Mouse (Mus musculus) mesoderm, embryonic 11.5 days (tissue): Measurements from ENCODE around the gene Hsd17b6.

ENCODE experiments used
- DNase-seq: peaks from one replicate; pipeline ENCODE4 v3.0.0-alpha.2; 2012; ENCODE audit warnings: low read depth, low spot score

The Hsd17b6 gene

DNA sequence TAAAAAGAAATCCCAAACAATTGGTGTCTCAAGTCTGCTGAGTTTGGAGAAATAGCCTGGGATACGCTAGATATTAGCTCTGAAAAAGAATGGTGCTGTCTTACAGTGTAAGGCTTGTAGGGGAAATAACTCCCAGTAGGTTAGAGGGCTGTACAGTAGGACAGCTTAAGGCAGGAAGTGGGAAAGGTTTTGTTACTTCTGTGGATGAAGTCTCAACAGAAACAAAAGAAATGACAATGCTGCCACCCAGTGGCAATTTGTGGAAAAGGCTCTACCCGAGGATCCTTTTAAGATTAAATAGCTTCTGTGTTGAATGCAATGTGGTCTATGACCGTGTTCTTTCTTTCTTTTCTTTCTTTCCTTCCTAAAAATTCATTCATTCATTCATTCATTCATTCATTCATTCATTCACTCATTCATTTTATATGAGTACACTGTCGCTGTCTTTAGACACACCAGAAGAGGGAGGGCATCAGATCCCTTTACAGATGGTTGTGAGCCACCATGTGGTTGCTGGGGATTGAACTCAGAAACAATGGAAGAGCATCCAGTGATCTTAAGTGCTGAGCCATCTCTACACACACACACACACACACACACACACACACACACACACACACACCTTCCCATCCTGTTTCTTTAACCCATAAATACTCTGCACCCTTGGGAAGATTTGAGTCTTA lies 937 bp upstream of the Hsd17b6 start:
- DNase-seq: peak; percentile 87

DNA sequence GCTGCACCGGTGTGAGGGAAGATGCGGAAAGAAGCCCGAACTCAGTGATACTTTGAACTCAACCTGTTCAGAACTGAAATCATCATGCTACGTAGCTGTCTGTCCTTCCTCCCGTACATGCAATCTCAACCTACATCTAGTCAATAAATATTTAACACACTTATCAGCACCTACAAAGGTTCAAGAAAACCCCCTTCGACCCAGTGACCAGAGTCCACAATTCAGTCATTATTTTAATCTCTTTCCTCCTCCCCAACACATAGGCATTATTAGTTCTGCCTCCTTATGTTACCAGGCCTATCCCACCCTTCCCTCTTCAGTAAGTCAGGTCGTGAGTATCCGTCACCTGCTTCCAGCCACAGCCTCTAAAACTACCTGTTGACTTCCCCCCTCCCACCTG lies 1.9 kb downstream of the Hsd17b6 start:
- DNase-seq: no peak

DNA sequence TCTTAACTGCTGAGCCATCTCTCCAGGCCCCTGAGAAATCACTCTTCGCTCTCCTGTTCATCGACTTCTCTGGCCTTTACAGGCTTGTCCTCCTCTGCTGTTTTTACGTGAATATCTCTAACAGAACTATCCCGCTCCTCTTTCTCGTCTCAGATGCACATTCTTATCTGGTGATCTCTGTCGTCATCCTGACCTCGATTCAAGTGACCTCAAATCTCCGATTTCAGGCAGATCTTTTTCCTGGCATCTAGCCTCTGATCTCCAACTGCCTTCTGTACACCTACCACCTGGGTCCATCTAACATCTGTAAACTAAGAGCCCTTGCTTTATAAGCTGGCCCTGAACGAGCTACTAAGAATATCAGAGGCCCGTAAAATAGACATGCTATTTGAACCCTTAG lies 2.5 kb downstream of the Hsd17b6 start:
- DNase-seq: no peak

DNA sequence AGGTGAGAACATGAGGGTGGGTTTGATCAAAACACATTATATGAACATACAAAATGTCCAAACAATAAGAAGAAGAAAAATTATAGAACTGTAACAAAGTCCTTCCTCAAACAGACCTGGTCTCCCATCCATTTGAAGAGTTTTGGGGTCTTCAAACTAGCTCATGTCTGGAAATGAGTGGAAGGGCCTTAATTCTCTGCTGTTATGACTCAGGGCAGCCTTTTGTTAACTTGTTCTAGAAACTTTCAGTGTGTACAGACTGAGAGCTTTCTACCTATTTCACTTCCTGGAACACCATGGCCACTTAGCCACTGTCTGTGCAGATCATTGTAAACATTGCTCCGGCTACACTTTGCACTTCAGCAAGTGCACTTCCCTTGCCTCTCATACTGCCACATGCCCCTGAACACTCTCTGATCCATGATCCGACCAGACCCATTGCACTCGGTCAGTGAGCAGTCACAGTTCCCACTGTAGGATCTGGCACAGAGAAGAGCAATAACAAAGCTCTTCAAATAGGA lies 4.1 kb downstream of the Hsd17b6 start:
- no peak for DNase-seq

DNA sequence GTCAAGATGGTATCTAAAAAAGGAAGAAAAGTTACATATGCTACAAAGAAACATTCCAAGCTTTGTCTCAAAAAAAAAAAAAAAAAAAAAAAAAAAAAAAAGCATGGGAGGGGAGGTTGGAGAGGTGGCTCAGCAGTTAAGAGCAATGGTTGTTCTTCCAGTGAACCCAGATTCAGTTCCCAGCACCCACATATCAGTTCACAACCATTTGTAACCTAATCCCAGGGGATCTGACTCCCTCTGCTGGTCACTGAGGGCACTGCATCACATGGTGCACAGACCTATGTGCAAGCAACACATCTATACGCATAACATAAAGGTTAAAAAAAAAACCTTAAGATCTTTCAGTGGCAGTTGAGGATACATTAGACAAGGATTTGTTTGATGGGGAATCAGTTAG lies 9.2 kb downstream of the Hsd17b6 start:
- DNase-seq: no peak

DNA sequence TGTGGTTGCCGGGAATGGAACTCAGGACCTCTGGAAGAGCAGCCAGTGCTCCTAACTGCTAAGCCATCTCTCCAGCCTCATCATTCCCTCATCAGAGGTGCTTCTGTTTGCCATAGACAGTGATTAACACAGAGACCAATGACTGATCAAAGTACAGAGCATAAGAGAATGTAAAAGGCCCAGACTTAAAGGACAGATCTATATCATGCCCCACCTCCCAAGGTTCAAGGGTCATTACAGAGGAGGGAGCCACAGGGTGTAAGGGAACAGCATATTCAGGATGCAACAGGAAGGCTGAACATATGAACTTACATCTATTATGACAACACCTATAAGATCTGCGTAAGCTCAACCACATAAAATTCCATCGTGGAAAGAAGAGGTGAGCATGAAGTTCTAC lies 10.7 kb downstream of the Hsd17b6 start:
- DNase-seq: no peak

DNA sequence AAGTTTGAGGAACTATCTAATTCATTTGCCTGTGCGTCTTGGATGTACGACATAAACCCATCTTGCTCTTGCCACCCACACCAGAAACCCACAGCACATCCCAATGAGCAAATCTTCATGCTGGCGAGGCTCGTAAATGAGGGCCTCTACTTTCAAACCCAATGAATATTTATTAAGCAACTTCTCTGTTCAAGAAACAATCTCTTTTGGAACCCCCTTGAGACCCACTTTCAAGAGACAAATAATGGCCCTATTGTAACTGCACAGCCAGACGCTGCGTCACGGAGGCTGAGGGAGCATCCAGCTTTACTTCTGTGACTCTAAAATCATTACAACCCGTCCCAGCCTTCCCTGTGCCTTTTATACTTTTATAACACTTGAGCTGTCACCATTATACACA lies 21.8 kb downstream of the Hsd17b6 start:
- peak; percentile 73 for DNase-seq

DNA sequence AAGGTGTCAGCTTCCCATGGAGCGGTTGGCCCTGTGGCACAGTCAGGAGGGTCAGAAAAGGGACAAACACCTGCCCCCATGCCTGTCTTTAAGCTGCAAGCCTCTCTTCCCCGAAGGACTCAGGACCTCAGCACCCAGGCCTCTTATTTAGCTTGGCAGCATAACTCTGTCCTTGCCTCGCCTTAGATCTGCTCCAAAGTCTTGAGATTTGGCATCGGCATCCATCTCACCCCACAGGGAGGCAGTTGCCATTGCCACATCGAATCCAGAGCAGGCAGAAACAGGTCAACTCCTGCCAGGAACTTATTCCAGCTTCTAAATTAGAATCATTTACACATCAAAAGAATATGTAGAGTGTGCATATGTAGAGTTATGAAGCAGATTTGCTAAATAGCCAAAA lies 22.8 kb downstream of the Hsd17b6 start:
- DNase-seq: no peak

DNA sequence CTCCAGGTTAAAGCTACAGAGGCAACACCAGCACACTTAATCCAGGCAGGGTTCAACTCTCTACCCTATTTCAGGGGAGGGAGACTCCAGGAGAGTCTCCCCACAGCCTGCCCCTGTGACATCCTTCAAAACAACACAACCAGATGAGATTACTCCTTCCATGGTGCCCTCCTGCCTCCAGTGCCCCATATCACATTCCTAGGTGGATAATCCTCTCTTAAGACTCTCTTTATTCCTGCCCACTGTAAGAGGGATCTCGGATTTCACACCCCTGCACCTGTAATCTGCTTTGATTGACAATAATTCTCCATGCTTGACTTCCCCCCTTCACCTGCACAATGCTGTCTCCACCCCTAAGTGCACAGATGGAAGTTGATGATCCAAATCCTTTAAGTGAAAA lies 31.9 kb downstream of the Hsd17b6 start:
- DNase-seq: no peak

DNA sequence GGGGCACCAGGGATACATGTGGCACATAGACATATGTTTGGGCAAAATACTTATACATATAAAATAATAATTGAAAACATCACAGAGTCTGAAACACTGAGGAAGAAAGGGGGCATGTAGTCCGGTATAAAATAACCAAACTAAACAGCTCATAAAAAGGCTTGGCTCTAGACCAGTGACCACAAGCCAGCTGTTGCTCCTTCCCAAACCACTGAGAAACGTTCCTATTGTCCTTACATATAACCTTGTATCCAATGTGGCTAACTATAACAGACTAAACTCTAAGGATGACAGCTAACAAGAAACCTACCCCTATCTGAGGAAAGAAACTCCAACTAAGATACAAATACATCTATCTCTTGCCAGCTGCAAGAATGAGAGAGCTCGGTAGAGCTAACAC lies 33.3 kb downstream of the Hsd17b6 start:
- no peak for DNase-seq

DNA sequence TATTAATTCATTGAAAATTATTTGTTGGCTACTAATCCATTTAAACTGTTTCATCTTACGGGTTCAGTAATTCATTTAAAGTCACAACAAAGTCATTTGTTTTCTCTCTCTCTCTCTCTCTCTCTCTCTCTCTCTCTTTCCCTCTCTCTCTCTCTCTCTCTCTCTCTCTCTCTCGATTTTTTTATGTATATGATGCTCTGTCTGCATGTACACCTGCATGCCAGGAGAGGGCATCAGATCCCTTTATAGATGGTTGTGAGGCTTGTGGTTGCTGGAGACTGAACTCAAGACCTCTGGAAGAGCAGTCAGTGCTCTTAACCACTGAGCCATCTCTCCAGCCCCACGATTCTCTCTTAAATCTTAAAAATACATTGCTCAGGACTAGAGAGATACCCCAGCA lies 36.3 kb downstream of the Hsd17b6 start:
- DNase-seq: peak; percentile 22

DNA sequence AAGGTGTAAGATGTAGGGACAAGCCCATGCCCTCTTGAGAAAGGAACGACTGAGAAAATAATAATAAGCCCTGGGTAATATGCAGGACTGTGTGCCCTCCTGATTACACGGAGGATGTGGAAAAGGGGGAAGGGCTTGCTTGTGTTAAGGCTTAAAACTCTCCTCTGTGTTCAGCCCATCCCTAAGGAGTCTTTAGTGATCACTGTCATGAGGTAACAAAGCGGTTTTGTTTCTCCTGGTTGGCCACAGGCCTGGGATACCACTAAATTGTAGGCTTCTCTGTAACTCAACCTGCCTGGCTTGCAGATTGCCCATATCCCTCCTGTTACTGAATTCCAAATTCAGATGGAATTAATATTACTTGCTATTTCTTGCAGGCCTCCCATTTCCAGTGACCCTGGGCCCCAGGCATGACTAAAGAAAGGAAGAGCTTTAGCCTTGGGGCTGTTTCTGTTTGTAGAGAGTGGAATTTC lies 37.0 kb downstream of the Hsd17b6 start:
- peak; percentile 60 for DNase-seq

DNA sequence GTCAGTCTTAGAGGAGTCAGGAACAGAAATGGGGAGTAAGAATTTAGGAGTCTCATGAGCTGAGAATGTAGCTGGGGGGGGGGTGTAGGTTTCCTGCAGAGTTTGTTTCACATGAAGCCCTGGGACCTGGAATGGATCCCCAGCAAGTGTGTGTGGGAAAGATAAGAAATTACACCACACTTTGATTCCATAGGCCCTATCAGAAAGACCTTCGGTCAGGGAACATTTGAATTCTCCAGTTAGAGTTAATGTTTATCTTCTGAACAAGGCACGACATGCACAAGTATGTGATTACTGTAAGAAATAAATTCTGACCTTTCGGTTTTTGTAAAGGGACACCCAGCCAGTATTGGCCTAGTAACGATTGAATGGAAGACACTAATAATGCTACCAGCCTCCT lies 37.6 kb downstream of the Hsd17b6 start:
- no peak for DNase-seq

DNA sequence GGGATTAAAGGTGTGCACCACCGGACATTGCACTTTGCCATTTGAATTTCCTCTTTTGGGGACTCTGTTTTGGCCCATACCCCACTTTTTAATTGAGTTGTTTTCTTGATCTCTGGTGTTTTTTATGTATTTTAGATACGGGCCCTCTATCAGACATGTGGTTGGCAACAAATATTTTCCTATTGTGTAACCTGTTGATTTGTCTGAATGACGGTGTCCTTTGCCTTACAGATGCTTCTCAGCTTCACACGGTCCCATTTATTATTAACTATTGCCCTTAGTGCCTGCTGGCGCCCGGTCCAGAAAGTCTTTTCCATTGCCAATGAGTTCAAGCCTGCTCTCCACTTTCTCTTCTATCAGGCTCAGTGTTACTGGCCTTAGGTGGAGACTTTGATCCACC lies 40.9 kb downstream of the Hsd17b6 start:
- no peak for DNase-seq

DNA sequence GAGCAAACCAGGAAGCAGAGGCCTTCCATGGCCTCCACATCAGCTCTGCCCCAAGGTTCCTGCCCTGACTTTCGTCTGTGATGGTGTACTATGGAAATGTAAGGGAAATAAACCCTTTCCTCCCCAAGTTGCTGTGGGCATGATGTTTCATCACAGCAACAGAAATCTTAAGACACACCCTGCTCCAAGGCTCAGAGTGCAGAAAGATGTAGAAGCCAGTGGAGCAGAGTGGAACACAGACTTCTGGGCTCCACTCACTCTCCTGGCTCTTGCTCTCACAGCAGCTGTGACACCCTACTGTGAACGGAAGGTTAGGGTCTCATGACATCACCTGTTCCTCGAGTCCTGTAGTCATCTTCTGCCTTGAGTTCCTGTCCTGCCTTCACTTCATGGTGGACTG lies 43.4 kb downstream of the Hsd17b6 start:
- no peak for DNase-seq

DNA sequence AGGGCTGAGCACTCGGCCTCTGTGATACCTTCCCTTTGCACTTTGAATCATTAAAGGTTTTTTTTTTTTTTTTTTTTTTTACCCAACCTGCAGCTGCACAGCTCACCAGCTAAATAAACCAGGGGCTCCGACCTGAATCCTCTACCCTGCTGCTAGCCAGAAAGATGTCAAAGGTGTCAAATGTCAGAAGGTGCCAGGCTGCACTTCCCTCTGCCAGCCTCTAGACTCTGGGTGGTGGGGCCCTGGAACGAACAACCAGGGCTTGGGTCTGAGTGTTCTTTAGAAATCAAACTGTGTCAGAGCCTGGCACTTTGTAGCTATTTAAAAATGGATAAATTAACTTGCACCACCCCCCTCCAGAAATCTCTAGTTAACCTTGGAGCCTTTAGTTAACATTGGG lies 45.0 kb downstream of the Hsd17b6 start:
- no peak for DNase-seq

DNA sequence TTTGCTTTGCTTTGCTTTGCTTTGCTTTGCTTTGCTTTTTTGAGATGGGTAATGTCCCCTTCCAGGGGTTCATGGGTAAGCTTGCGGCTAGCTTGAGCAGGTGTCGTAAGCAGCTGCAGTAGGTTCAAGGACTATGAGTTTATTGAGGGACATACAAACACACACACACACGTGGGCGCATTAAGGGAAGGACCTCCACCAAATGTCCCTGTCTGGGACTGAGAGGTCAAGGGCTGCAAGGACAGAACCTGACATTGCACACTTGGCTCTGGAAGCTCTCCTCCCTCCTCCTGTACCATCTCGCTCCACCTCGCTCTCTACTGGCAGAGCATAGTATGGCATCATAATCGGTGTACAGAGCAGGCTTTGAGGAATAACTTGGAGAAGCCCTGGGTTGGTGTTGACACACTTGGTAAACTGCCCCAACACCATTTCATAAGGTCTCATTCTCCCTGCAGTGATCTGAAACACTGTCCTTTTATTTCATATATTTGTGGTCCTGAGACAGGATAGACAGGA lies 48.2 kb downstream of the Hsd17b6 start:
- DNase-seq: no peak

DNA sequence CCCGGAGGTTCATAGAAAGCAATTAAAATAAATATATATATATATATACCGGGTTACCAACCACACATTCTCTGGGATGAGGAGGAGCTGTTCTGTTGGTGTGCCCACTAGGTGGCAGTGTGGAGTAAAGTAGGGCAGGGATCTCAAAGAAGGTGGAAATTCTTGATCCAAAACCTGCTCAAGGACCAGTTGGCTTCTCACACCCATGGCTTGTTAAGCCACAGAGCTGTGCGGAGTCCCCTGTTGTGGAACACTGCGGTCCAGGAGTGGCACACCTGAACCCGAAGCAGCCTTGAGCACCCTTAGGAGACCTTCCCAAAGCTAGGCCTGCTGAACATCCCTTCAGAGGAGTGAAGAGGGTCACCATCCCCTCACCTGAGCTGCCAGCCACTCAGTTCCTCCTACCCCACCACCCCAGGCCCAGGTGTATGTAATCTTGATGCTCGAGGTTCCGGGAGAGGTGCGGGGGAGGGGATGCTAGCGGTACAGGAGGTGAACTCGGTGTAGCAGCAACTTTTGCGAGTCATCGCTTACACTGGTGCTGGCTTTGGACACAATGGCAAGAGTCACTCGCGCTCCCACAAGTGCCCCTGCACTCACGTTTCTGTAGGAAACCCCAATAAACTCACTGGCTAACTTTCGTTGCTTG lies 51.1 kb downstream of the Hsd17b6 start:
- peak; percentile 79 for DNase-seq

DNA sequence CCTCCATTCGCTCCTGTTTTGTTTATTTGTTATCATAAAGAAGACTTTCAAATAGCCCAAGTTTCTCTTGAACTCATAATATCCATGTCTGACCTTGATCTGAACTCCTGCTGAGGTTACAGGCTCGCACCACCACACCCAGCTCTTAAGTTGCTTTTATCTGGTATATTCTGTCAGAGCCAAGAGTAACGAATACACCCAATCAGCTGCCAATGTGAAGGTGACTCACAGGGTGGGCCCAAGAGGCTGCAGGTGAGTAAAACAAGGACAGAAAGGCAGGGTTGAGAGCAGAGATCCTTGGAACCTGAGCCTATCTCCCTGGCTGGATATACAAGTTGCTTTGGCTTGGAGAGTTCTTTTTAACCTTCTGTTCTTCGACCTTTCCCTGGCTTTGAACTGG lies 52.4 kb downstream of the Hsd17b6 start:
- DNase-seq: no peak

DNA sequence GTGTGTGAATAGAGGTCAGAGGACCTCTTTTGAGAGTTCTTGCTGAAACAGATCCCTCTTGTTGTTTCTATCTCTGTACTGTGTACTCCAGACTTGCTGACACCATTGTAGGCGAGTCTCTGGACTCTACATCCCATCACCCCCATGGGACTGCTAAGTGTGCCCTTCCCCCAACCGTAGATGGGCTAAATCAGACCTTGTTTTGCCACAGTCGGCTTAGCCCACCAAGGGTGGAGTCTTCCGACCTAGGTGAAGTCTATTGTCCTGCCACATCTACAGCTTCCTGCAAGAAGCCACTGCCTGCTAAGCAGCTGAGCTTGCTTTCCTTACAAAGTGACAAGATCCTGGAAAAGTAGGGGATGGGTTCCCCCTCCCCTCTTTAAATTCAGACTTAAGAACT lies 55.6 kb downstream of the Hsd17b6 start:
- DNase-seq: no peak

DNA sequence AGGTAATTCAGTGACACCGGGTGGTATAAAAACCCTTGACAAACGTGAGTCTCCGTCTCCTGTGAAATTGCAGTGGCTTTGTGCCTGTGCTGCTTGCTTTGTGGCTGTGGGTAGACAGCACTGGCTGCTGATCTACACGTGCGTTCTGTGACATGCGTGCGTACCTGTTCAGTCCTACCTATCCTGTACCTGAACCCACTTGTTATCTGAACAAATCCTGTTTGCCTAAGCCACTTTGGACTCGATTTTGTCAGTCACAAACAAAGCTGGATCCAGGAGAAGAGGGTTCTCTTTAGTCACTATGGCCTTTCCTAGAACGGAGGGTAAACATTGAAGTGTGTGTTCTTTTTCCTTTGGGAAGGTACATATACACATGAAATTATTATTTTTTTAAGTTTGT lies 56.0 kb downstream of the Hsd17b6 start:
- no peak for DNase-seq

DNA sequence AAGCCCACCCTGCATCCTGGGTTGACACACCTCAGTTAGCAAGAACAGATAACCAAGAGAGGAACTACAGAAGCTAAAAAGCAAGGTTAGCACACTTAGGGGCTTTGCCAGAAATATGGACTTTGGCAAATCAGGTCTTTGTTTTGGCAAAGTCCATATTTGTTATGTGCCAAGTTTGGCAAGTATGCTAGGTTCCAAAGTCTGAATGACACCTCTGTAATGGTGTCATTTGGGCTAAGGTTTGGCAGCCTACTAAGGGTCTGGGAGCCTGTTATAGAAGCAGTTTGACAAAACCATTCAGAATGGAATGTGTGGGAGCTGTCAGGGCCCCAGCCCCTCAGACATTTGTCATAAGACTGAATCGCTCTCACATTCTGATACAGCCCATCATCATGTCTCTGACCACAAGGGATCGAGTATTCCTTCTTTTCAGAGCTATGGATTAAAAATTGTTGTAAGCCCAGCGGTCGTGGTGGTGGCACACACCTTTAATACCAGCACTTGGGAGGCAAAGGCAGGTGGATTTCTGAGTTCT lies 57.7 kb downstream of the Hsd17b6 start:
- no peak for DNase-seq
